Mouse (Mus musculus) midbrain, embryonic 11.5 days (tissue): ENCODE measurements around the gene Tbl2. TPM values are rescaled to one million over a fixed set of nuclear protein-coding genes. Genes with fewer than 3 reads are reported as not detected.

ENCODE experiments used
- ATAC-seq: fragments of 200-750 bp; cut with Nextera tagmentation; 2 replicates; pipeline ENCODE4 v1.8.0; 2017; ENCODE audit warnings: moderate TSS enrichment, moderate library complexity; ENCODE audit not compliant: low FRiP score
- DNase-seq: peaks from one replicate; pipeline ENCODE4 v3.0.0; 2015; ENCODE audit warnings: low spot score; ENCODE audit errors: missing footprints
- H3K27ac ChIP-seq: fragments of 300-500 bp; sonication (generic); 2 replicates; pipeline ENCODE4 v1.5.1; 2014; ENCODE audit warnings: low read depth, low read length
- H3K27me3 ChIP-seq: fragments of 300-500 bp; sonication (generic); 2 replicates; pipeline ENCODE4 v1.6.1; 2014; ENCODE audit warnings: mild to moderate bottlenecking, low read length, moderate library complexity, mixed read lengths; ENCODE audit not compliant: control insufficient read depth, insufficient read depth
- H3K36me3 ChIP-seq: fragments of 300-500 bp; sonication (generic); 2 replicates; pipeline ENCODE4 v1.6.1; 2014; ENCODE audit warnings: mild to moderate bottlenecking, low read length, moderate library complexity, mixed read lengths; ENCODE audit not compliant: control insufficient read depth, insufficient read depth
- H3K4me1 ChIP-seq: fragments of 300-500 bp; sonication (generic); 2 replicates; pipeline ENCODE4 v1.6.1; 2014; ENCODE audit warnings: low read length; ENCODE audit not compliant: control insufficient read depth, insufficient read depth
- H3K4me2 ChIP-seq: fragments of 300-500 bp; sonication (generic); 2 replicates; pipeline ENCODE4 v1.6.1; 2014; ENCODE audit warnings: mild to moderate bottlenecking, moderate library complexity
- H3K4me3 ChIP-seq: fragments of 300-500 bp; sonication (generic); 2 replicates; pipeline ENCODE4 v1.5.1; 2014; ENCODE audit warnings: low read depth, low read length
- H3K9ac ChIP-seq: fragments of 300-500 bp; sonication (generic); 2 replicates; pipeline ENCODE4 v1.6.1; 2014; ENCODE audit warnings: low read length
- H3K9me3 ChIP-seq: fragments of 300-500 bp; sonication (generic); 2 replicates; pipeline ENCODE4 v1.6.1; 2016; ENCODE audit warnings: low read length; ENCODE audit not compliant: control insufficient read depth
- WGBS: fragments of 180-500 bp; shearing (Covaris S2); extraction: QIAGEN DNeasy Blood & Tissue Kit; methylation state at CpG from one replicate; pipeline ENCODE4 v1.1.7; 2014; 5-methylcytosine and 5-hydroxymethylcytosine counted together
- polyA plus RNA-seq: library from polyadenylated mRNA; unstranded; fragments of >200 nt; fragmentation: Nextera tagmentation; extraction: Ambion mirVana; gene quantifications from 2 replicates; pipeline ENCODE4 v1.2.1, GENCODE M21; 2014

Tbl2 gene
- polyA plus RNA-seq, 1 experiment from 2014 or later, result 20.1 TPM

DNA sequence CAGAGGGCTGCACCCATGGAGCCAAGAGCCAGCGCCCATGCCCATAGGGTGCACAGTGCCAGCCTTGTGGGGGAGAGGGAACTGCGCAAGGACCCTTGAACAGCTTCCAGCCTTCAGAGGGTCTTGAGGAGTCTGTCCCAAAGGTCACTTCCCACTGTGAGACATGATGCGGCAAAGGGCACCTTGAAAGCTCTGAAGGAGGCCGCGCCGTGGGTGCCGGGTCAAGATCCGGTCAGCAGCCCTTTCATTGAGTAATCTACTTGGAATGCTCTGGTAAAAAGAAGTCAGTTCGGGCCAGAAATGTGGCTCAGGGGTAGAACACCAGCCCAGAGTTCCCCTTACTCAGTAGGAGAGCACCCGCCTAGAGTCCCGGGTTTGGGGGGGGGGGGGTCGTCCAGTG lies 35.7 kb upstream of the Tbl2 start:
- Histone ChIP-seq H3K27ac (no peak overlapping the region), H3K9me3 (no peaks in the 10 kb centered on the region), H3K27me3 (peaks cover 7% of the 10 kb centered on the region), H3K36me3 (no peaks in the 10 kb centered on the region), H3K4me2 (no peak overlapping the region), H3K4me3 (no peak overlapping the region), H3K9ac (no peak overlapping the region), H3K4me1 (no peaks in the 10 kb centered on the region)
- 86% methylated on average over 12 of the region's 12 CpGs for WGBS
- DNase-seq, result no peak
- ATAC-seq, result no peak

GRCm38 (mm10) chr5:135115241-135115640 lies 34.2 kb upstream of the Tbl2 start:
- no peak overlapping the region for H3K4me3 ChIP-seq
- no peak for DNase-seq
- 89% methylated on average over 8 of the region's 8 CpGs for WGBS
- no peak overlapping the region for H3K27ac ChIP-seq
- H3K4me2 ChIP-seq, result no peak overlapping the region
- H3K36me3 ChIP-seq, result no peaks in the 10 kb centered on the region
- H3K27me3 ChIP-seq, result no peaks in the 10 kb centered on the region
- no peak overlapping the region for H3K9ac ChIP-seq
- no peak for ATAC-seq
- no peaks in the 10 kb centered on the region for H3K9me3 ChIP-seq
- H3K4me1 ChIP-seq, result no peaks in the 10 kb centered on the region

- no peak overlapping the region for H3K4me3 ChIP-seq
- no peaks in the 10 kb centered on the region; the same call in 1 of the 2 replicates for H3K27me3 ChIP-seq
- H3K36me3 ChIP-seq, result no peaks in the 10 kb centered on the region
- no peaks in the 10 kb centered on the region for H3K9me3 ChIP-seq
- no peak overlapping the region for H3K4me2 ChIP-seq
- H3K4me1 ChIP-seq, result no peaks in the 10 kb centered on the region
- 28% methylated on average over 6 of the region's 6 CpGs for WGBS
- H3K9ac ChIP-seq, result no peak overlapping the region
- DNase-seq, result peak; percentile 91
- 0 out of 2 replicates have a peak, but pooled peaks have one; percentile 16 for ATAC-seq
- no peak overlapping the region for H3K27ac ChIP-seq
Observed at GRCm38 (mm10) chr5:135118589-135119081, 30.8 kb upstream of the Tbl2 start.

DNA sequence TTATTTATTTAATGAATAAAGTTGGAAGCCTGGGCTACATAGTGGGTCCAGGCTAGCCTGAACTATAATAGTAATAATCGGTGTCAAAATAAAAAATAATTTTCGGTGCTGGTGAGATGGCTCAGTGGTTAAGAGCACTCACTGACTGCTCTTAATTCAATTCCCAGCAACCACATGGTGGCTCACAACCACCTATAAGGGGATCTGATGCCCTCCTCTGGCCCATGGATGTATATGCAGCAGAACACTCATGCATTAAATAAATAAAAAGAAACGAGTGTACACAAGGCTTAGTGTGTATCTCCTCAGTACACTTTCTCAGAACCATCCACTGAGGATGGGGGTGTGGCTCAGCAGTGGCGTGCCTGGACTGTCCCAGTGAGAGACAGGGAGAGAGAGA lies 28.7 kb upstream of the Tbl2 start:
- Histone ChIP-seq H3K27ac (no peak overlapping the region), H3K4me3 (no peak overlapping the region), H3K9ac (no peak overlapping the region), H3K27me3 (no peaks in the 10 kb centered on the region; the same call in 1 of the 2 replicates), H3K36me3 (no peaks in the 10 kb centered on the region), H3K4me1 (no peaks in the 10 kb centered on the region), H3K4me2 (no peak overlapping the region), H3K9me3 (no peaks in the 10 kb centered on the region)
- ATAC-seq (no peak), DNase-seq (no peak)
- 67% methylated on average over 4 of the region's 4 CpGs for WGBS

GRCm38 (mm10) chr5:135126121-135126520 lies 23.3 kb upstream of the Tbl2 start:
- 66% methylated on average over 6 of the region's 6 CpGs for WGBS
- DNase-seq, result no peak

GRCm38 (mm10) chr5:135127669-135128068 lies 21.8 kb upstream of the Tbl2 start:
- 78% methylated on average over 6 of the region's 6 CpGs for WGBS
- no peak for ATAC-seq
- H3K4me1 ChIP-seq, result no peaks in the 10 kb centered on the region

More at GRCm38 (mm10) chr5:135126121-135126520, 23.3 kb upstream of the Tbl2 start:
- no peak overlapping the region for H3K9ac ChIP-seq
- no peaks in the 10 kb centered on the region; the same call in 1 of the 2 replicates for H3K27me3 ChIP-seq
- H3K4me1 ChIP-seq, result no peaks in the 10 kb centered on the region
- no peaks in the 10 kb centered on the region for H3K36me3 ChIP-seq
- no peak for ATAC-seq
- no peak overlapping the region for H3K27ac ChIP-seq
- no peak overlapping the region for H3K4me2 ChIP-seq
- no peaks in the 10 kb centered on the region for H3K9me3 ChIP-seq
- H3K4me3 ChIP-seq, result no peak overlapping the region

DNA sequence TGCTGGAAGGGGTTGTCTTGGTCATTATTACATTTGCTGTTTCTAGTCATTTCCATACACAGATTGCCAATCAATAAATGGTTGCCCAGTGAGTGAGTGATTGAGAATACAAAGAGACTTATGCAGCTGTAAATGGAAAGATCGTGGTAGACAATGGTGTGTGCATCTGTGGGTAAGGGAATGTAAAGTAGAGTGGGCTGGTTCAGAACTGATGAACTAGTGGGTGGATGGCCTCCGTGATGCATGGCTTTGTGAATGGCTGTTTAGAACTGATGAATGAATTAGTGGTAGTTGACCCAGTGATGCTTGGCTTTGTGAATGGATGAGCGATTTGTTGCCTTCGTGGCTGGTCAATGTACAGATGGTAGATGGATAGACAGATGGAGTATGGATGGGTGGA lies 19.7 kb upstream of the Tbl2 start:
- Histone ChIP-seq H3K4me1 (0 out of 2 replicates have a peak, but pooled peaks cover 4% of the 10 kb centered on the region), H3K9me3 (no peaks in the 10 kb centered on the region), H3K36me3 (no peaks in the 10 kb centered on the region), H3K27ac (no peak overlapping the region), H3K27me3 (peaks cover 17% of the 10 kb centered on the region), H3K4me3 (no peak overlapping the region), H3K4me2 (no peak overlapping the region), H3K9ac (no peak overlapping the region)
- DNase-seq, result no peak
- ATAC-seq, result no peak
- WGBS, result 89% methylated on average over 4 of the region's 4 CpGs

More at GRCm38 (mm10) chr5:135127669-135128068, 21.8 kb upstream of the Tbl2 start:
- Histone ChIP-seq H3K27me3 (peaks cover 2% of the 10 kb centered on the region; the same call in 1 of the 2 replicates), H3K9me3 (no peaks in the 10 kb centered on the region), H3K9ac (no peak overlapping the region), H3K4me2 (no peak overlapping the region), H3K27ac (no peak overlapping the region), H3K4me3 (no peak overlapping the region), H3K36me3 (no peaks in the 10 kb centered on the region)
- no peak for DNase-seq

GRCm38 (mm10) chr5:135133736-135134405 lies 15.6 kb upstream of the Tbl2 start:
- Histone ChIP-seq H3K4me2 (peak overlapping the region; percentile 5; the same call in 1 of the 2 replicates), H3K9me3 (no peaks in the 10 kb centered on the region), H3K4me3 (0 out of 2 replicates have a peak overlapping the region, but pooled peaks have one; percentile 13), H3K36me3 (no peaks in the 10 kb centered on the region), H3K27ac (no peak overlapping the region), H3K4me1 (0 out of 2 replicates have a peak, but pooled peaks cover 4% of the 10 kb centered on the region), H3K9ac (no peak overlapping the region), H3K27me3 (peaks cover 17% of the 10 kb centered on the region)
- no peak for DNase-seq
- ATAC-seq, result no peak
- WGBS, result 5% methylated on average over 26 of the region's 26 CpGs

DNA sequence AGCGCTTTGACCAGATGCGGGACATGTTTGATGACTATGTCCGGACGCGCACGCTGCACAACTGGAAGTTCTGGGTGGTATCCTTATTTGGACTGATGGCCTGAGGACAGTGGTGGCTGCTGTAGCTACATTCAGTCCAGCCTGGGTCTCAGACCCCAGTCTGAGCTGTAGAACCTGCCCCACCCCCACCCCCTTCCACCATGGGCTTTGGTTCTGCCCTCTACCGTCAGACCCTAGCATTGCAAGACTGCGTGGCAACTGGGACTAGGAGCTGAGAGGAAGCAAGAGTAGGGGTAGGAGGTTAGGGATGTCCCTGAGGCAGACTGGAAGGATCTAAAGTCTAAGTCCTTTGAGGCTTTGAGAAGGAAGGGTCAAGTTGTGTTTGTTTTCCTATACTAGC lies 14.9 kb upstream of the Tbl2 start:
- Histone ChIP-seq H3K9ac (no peak overlapping the region), H3K27ac (no peak overlapping the region), H3K9me3 (no peaks in the 10 kb centered on the region), H3K4me2 (peak overlapping the region; percentile 5; the same call in 1 of the 2 replicates), H3K27me3 (peaks cover 17% of the 10 kb centered on the region), H3K36me3 (no peaks in the 10 kb centered on the region), H3K4me1 (0 out of 2 replicates have a peak, but pooled peaks cover 4% of the 10 kb centered on the region), H3K4me3 (no peak overlapping the region)
- DNase-seq, result peak; percentile 95
- WGBS, result 3% methylated on average over 8 of the region's 8 CpGs
- ATAC-seq, result no peak
